Mouse (Mus musculus): Measurements from ENCODE around the gene Tyk2. TPM values are rescaled to one million over a fixed set of nuclear protein-coding genes. Genes with fewer than 3 reads are reported as not detected.

Tyk2 gene
- polyA plus RNA-seq, 1 experiment from 2014 or later = 16.1 TPM

- 82% methylated on average over 27 of the region's 27 CpGs for WGBS
- H3K36me3 ChIP-seq (replicated peaks) = peaks cover 84% of the 10 kb centered on the region
- H3K27me3 ChIP-seq (replicated peaks; ENCODE audit: low read depth, poor library complexity, severe bottlenecking) = no peaks in the 10 kb centered on the region
- no peaks in the 10 kb centered on the region for H3K9me3 ChIP-seq
- H3K4me3 ChIP-seq = no peak within 1 kb of the TSS
- H3K4me1 ChIP-seq = peaks cover 7% of the 10 kb centered on the region
- H3K27ac ChIP-seq (replicated peaks) = no peak within 1 kb of the TSS
- no peak for DNase-seq (ENCODE audit: low spot score)
Observed at GRCm38 (mm10) chr9:21067006-21067684, 63.9 kb downstream of the Tyk2 start, which contains the start of gene Zglp1. Zglp1 (minus strand) TSS chr9:21067093.

GRCm38 (mm10) chr9:21062928-21063327 lies 68.1 kb downstream of the Tyk2 start:
- no peak overlapping the region for H3K4me3 ChIP-seq
- no peaks in the 10 kb centered on the region for H3K27me3 ChIP-seq (replicated peaks; ENCODE audit: low read depth, poor library complexity, severe bottlenecking)
- H3K27ac ChIP-seq (replicated peaks) = no peak overlapping the region
- no peaks in the 10 kb centered on the region for H3K9me3 ChIP-seq
- H3K4me1 ChIP-seq = no peaks in the 10 kb centered on the region
- WGBS = 74% methylated on average over 2 of the region's 2 CpGs
- no peak for DNase-seq (ENCODE audit: low spot score)
- H3K36me3 ChIP-seq (replicated peaks) = peaks cover 54% of the 10 kb centered on the region

Small RNAs within 50 kb of the gene (microRNA-seq; reads per million reads assigned to microRNA genes)
- gene Mir7082 = 1.8 reads per million

Other genes with a start within 250 kb of the Tyk2 start
- 99.2 and 100 TPM in 2 replicates for gene Ppan, start 243.1 kb downstream of the Tyk2 start, polyA plus RNA-seq (2016; fragmentation: Nextera tagmentation; extraction: Ambion mirVana)
- gene Eif3g, start 232.6 kb downstream of the Tyk2 start, polyA plus RNA-seq (2016; fragmentation: Nextera tagmentation; extraction: Ambion mirVana) = 411 and 431 TPM in 2 replicates
- 168 and 176 TPM in 2 replicates for gene Dnmt1, start 171.4 kb downstream of the Tyk2 start, polyA plus RNA-seq (2016; fragmentation: Nextera tagmentation; extraction: Ambion mirVana)
- 38.2 and 42.8 TPM in 2 replicates for gene S1pr2, start 154.5 kb downstream of the Tyk2 start, polyA plus RNA-seq (2016; fragmentation: Nextera tagmentation; extraction: Ambion mirVana)
- gene Mrpl4, start 128.5 kb downstream of the Tyk2 start, polyA plus RNA-seq (2016; fragmentation: Nextera tagmentation; extraction: Ambion mirVana) = 154 and 161 TPM in 2 replicates
- gene Icam1, start 115.3 kb downstream of the Tyk2 start, polyA plus RNA-seq (2016; fragmentation: Nextera tagmentation; extraction: Ambion mirVana) = 5.9 and 6.0 TPM in 2 replicates
- gene Icam4, start 101.9 kb downstream of the Tyk2 start, polyA plus RNA-seq (2016; fragmentation: Nextera tagmentation; extraction: Ambion mirVana) = 3.8 and 5.1 TPM in 2 replicates
- not detected in 2 replicates for gene Icam5, start 99.2 kb downstream of the Tyk2 start, polyA plus RNA-seq (2016; fragmentation: Nextera tagmentation; extraction: Ambion mirVana)
- 0.70 and 1.8 TPM in 2 replicates for gene Zglp1, start 64.2 kb downstream of the Tyk2 start, polyA plus RNA-seq (2016; fragmentation: Nextera tagmentation; extraction: Ambion mirVana)
- gene Gm49373, start 58.1 kb downstream of the Tyk2 start, polyA plus RNA-seq (2016; fragmentation: Nextera tagmentation; extraction: Ambion mirVana) = 0.42 and 1.4 TPM in 2 replicates
- 62.6 and 64.0 TPM in 2 replicates for gene Fdx1l, start 57.6 kb downstream of the Tyk2 start, polyA plus RNA-seq (2016; fragmentation: Nextera tagmentation; extraction: Ambion mirVana)
- gene Gm38431, start 39.2 kb downstream of the Tyk2 start, polyA plus RNA-seq (2016; fragmentation: Nextera tagmentation; extraction: Ambion mirVana) = 3.5 and 4.5 TPM in 2 replicates
- 98.1 and 106 TPM in 2 replicates for gene Raver1, start 39.2 kb downstream of the Tyk2 start, polyA plus RNA-seq (2016; fragmentation: Nextera tagmentation; extraction: Ambion mirVana)
- 418 and 430 TPM in 2 replicates for gene Cdc37, start 18.7 kb upstream of the Tyk2 start, polyA plus RNA-seq (2016; fragmentation: Nextera tagmentation; extraction: Ambion mirVana)
- gene Pde4a, start 34.5 kb upstream of the Tyk2 start, polyA plus RNA-seq (2016; fragmentation: Nextera tagmentation; extraction: Ambion mirVana) = 4.9 and 5.3 TPM in 2 replicates
- 47.8 and 49.6 TPM in 2 replicates for gene Keap1, start 108.1 kb upstream of the Tyk2 start, polyA plus RNA-seq (2016; fragmentation: Nextera tagmentation; extraction: Ambion mirVana)
- 0.22 TPM in 1 of 2 replicates, not detected in the other for gene S1pr5, start 117.2 kb upstream of the Tyk2 start, polyA plus RNA-seq (2016; fragmentation: Nextera tagmentation; extraction: Ambion mirVana)
- gene Atg4d, start 134.1 kb upstream of the Tyk2 start, polyA plus RNA-seq (2016; fragmentation: Nextera tagmentation; extraction: Ambion mirVana) = 37.8 and 41.3 TPM in 2 replicates
- 16.2 and 18.0 TPM in 2 replicates for gene Kri1, start 156.7 kb upstream of the Tyk2 start, polyA plus RNA-seq (2016; fragmentation: Nextera tagmentation; extraction: Ambion mirVana)
- gene Cdkn2d, start 160.2 kb upstream of the Tyk2 start, polyA plus RNA-seq (2016; fragmentation: Nextera tagmentation; extraction: Ambion mirVana) = 40.9 and 45.1 TPM in 2 replicates
- gene Ap1m2, start 181.1 kb upstream of the Tyk2 start, polyA plus RNA-seq (2016; fragmentation: Nextera tagmentation; extraction: Ambion mirVana) = 16.8 and 18.6 TPM in 2 replicates
- gene Slc44a2, start 189.5 kb upstream of the Tyk2 start, polyA plus RNA-seq (2016; fragmentation: Nextera tagmentation; extraction: Ambion mirVana) = 86.8 and 92.7 TPM in 2 replicates
- gene Ilf3, start 236.6 kb upstream of the Tyk2 start, polyA plus RNA-seq (2016; fragmentation: Nextera tagmentation; extraction: Ambion mirVana) = 341 and 343 TPM in 2 replicates